Mouse (Mus musculus): ENCODE measurements at regions not wholly inside any gene's neighbourhood (a gene's known extent, or its start where the extent isn't known, plus 50 kb on each side); places are given as distances from the start of the nearest gene placed in this dataset.

DNA sequence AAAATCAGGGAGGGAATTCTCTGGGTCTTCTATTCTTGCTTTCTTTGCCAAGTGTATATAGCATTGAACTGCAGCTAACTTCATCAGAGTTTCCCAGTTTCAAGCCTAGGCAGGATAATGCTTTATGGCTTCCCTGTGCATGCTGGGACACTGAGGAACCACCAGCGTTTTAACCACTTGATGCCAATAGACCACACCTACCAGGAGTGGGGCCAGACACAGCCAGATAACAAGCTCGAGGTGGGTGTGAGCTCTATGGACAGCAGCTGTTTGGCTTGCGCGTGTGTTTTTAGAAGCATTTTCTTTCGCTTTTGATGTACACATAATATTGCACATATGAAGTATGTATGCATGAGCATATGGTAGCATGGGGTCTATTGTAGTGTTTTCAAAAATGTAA, 69.1 kb upstream of the Dscam start:
- TF ChIP-seq FLI1 (IDR thresholded peaks at IDR 0.05; ENCODE audit: low read length) = no peak
- TF ChIP-seq GATA1 (IDR thresholded peaks at IDR 0.05; ENCODE audit: borderline replicate concordance, low read length) = no peak
